Mouse (Mus musculus) MEL (cell line): Measurements from ENCODE around the gene Cd101. TPM values are rescaled to one million over a fixed set of nuclear protein-coding genes. Genes with fewer than 3 reads are reported as not detected.

Source experiments
- DNase-seq: peaks from one replicate; pipeline ENCODE4 v3.0.0; 2011; ENCODE audit warnings: low read depth, low spot score
- H3K27ac ChIP-seq: 2 replicates; pipeline ENCODE4 v1.5.1; 2012; ENCODE audit warnings: low read depth, mild to moderate bottlenecking, control low read depth, low read length, moderate library complexity; ENCODE audit not compliant: control insufficient read depth
- H3K27me3 ChIP-seq, 2 experiments: fragments of 150-350 bp in 1 of 2; sonication (generic) in 1 of 2; 2 replicates each; pipeline ENCODE4 v1.6.1; 2012; ENCODE audit warnings: low read length in 2 of 2, mild to moderate bottlenecking in 2 of 2, improper control_type of control experiment in 1 of 2, moderate library complexity in 1 of 2; ENCODE audit not compliant: insufficient read depth in 2 of 2, control insufficient read depth in 1 of 2
- H3K36me3 ChIP-seq, 2 experiments: 2 replicates each; pipeline ENCODE4 v1.6.1; 2012 to 2014; ENCODE audit warnings: low read length in 2 of 2, improper control_type of control experiment in 1 of 2, inconsistent platforms in 1 of 2, mild to moderate bottlenecking in 1 of 2; ENCODE audit not compliant: insufficient read depth in 2 of 2, control insufficient read depth in 1 of 2
- H3K4me1 ChIP-seq, 2 experiments: fragments of 150-350 bp in 1 of 2; sonication (generic) in 1 of 2; 2 replicates each; pipeline ENCODE4 v1.6.1; 2012; ENCODE audit warnings: low read length in 2 of 2, improper control_type of control experiment in 1 of 2, mild to moderate bottlenecking in 1 of 2; ENCODE audit not compliant: insufficient read depth in 2 of 2, control insufficient read depth in 1 of 2
- H3K4me3 ChIP-seq, 2 experiments: fragments of 150-350 bp in 1 of 2; sonication (generic) in 1 of 2; 2 replicates each; pipeline ENCODE4 v1.5.1; 2012; ENCODE audit warnings: low read depth in 2 of 2, low read length in 2 of 2, mild to moderate bottlenecking in 2 of 2, moderate library complexity in 2 of 2, control low read depth in 1 of 2, improper control_type of control experiment in 1 of 2; ENCODE audit not compliant: control insufficient read depth in 1 of 2, insufficient read depth in 1 of 2
- H3K79me2 ChIP-seq: 2 replicates; pipeline ENCODE4 v1.6.1; 2012; ENCODE audit warnings: mild to moderate bottlenecking, low read length, moderate library complexity; ENCODE audit not compliant: control insufficient read depth, poor library complexity, insufficient read depth
- H3K9ac ChIP-seq: 2 replicates; pipeline ENCODE4 v1.6.1; 2012; ENCODE audit warnings: low read depth, mild to moderate bottlenecking, control low read depth, low read length, moderate library complexity; ENCODE audit not compliant: control insufficient read depth, poor library complexity, severe bottlenecking
- H3K9me3 ChIP-seq: fragments of 150-350 bp; sonication (generic); replicated peaks from 2 replicates; pipeline ENCODE4 v1.6.1; 2012; ENCODE audit warnings: mild to moderate bottlenecking, low read length, improper control_type of control experiment, moderate library complexity; ENCODE audit not compliant: insufficient read depth
- BHLHE40 ChIP-seq: IDR thresholded peaks from 2 replicates; pipeline ENCODE4 v1.6.1; 2012; ENCODE audit warnings: low read depth, mild to moderate bottlenecking, inconsistent platforms, low read length, improper control_type of control experiment, borderline replicate concordance
- CHD1 ChIP-seq: IDR thresholded peaks from 2 replicates; pipeline ENCODE4 v1.6.1; 2012; ENCODE audit warnings: low read depth, mild to moderate bottlenecking, inconsistent platforms, low read length, improper control_type of control experiment
- CTCF ChIP-seq, 3 experiments: IDR thresholded peaks in 2 of 3; conservative IDR thresholded peaks in 1 of 3; 2 replicates each; pipeline ENCODE4 v1.5.1; 2011 to 2012; ENCODE audit warnings: low read length in 3 of 3, low read depth in 2 of 3, mild to moderate bottlenecking in 2 of 3, improper control_type of control experiment in 1 of 3, inconsistent platforms in 1 of 3, mixed read lengths in 1 of 3, moderate library complexity in 1 of 3; ENCODE audit not compliant: control insufficient read depth in 1 of 3, insufficient read depth in 1 of 3, poor library complexity in 1 of 3, severe bottlenecking in 1 of 3
- EP300 ChIP-seq, 2 experiments: IDR thresholded peaks; 2 replicates each; pipeline ENCODE4 v1.6.1; 2011; ENCODE audit warnings: improper control_type of control experiment in 2 of 2, low read length in 2 of 2, low read depth in 1 of 2, mild to moderate bottlenecking in 1 of 2
- ETS1 ChIP-seq: IDR thresholded peaks from 2 replicates; pipeline ENCODE4 v1.6.1; 2012; ENCODE audit warnings: low read depth, mild to moderate bottlenecking, inconsistent platforms, low read length, improper control_type of control experiment, moderate library complexity
- GATA1 ChIP-seq: IDR thresholded peaks from 2 replicates; pipeline ENCODE4 v1.6.1; 2011; ENCODE audit warnings: low read depth, low read length, improper control_type of control experiment
- MYB ChIP-seq: IDR thresholded peaks from 2 replicates; pipeline ENCODE4 v1.6.1; 2011; ENCODE audit warnings: mild to moderate bottlenecking, low read depth, low read length, improper control_type of control experiment
- NELFE ChIP-seq: IDR thresholded peaks from 2 replicates; pipeline ENCODE4 v1.6.1; 2011; ENCODE audit warnings: low read depth, low read length, improper control_type of control experiment
- NRF1 ChIP-seq: IDR thresholded peaks from 2 replicates; pipeline ENCODE4 v1.6.1; 2014; ENCODE audit warnings: low read depth, mild to moderate bottlenecking, inconsistent platforms, low read length, improper control_type of control experiment, moderate library complexity; ENCODE audit not compliant: poor library complexity, insufficient read depth, severe bottlenecking
- POLR2AphosphoS5 ChIP-seq: IDR thresholded peaks from 2 replicates; pipeline ENCODE4 v1.6.1; 2012; ENCODE audit warnings: low read depth, borderline replicate concordance, mild to moderate bottlenecking, inconsistent platforms, low read length, moderate library complexity, mixed read lengths
- RAD21 ChIP-seq: IDR thresholded peaks from 2 replicates; pipeline ENCODE4 v1.6.1; 2011; ENCODE audit warnings: mild to moderate bottlenecking, low read depth, low read length, improper control_type of control experiment
- SMC3 ChIP-seq: IDR thresholded peaks from 2 replicates; pipeline ENCODE4 v1.6.1; 2011; ENCODE audit warnings: low read depth, low read length, improper control_type of control experiment
- TAL1 ChIP-seq: IDR thresholded peaks from 2 replicates; pipeline ENCODE4 v1.6.1; 2012; ENCODE audit warnings: mild to moderate bottlenecking, inconsistent platforms, low read length, moderate library complexity, mixed read lengths
- TCF12 ChIP-seq: IDR thresholded peaks from 2 replicates; pipeline ENCODE4 v1.6.1; 2014; ENCODE audit warnings: low read depth, mild to moderate bottlenecking, inconsistent platforms, low read length, improper control_type of control experiment, moderate library complexity
- UBTF ChIP-seq: IDR thresholded peaks from 2 replicates; pipeline ENCODE4 v1.6.1; 2012; ENCODE audit warnings: low read depth, mild to moderate bottlenecking, inconsistent platforms, low read length, improper control_type of control experiment, moderate library complexity, borderline replicate concordance; ENCODE audit not compliant: insufficient read depth
- ZMIZ1 ChIP-seq: IDR thresholded peaks from 2 replicates; pipeline ENCODE4 v1.6.1; 2012; ENCODE audit warnings: low read depth, mild to moderate bottlenecking, inconsistent platforms, low read length, improper control_type of control experiment, moderate library complexity
- ZNF384 ChIP-seq: IDR thresholded peaks from 2 replicates; pipeline ENCODE4 v1.6.1; 2012; ENCODE audit warnings: low read depth, mild to moderate bottlenecking, inconsistent platforms, low read length, improper control_type of control experiment
- polyA plus RNA-seq, 2 experiments: library from polyadenylated mRNA; stranded (reverse) in 1 of 2; unstranded in 1 of 2; fragments of >175 nt in 1 of 2; fragments of >200 nt in 1 of 2; gene quantifications; 2 replicates each; pipeline versions ENCODE4 v1.2.1 to v1.2.4; 2012; ENCODE audit warnings: low replicate concordance in 2 of 2, low read depth in 1 of 2; ENCODE audit not compliant: insufficient read length in 2 of 2, insufficient read depth in 1 of 2, missing spikeins in 1 of 2
- total RNA-seq: library from RNA; depleted of rRNA; stranded (reverse); fragments of 300-350 nt; gene quantifications from 2 replicates; pipeline ENCODE4 v1.2.3, GENCODE M21; 2012

The Cd101 gene
- total and polyA plus RNA-seq, 3 experiments, result not detected

GRCm38 (mm10) chr3:100969176-100969917 lies 60.0 kb downstream of the Cd101 start, which contains the start of gene Ttf2 (continued):
- TF ChIP-seq BHLHE40, result no peak
- no peak for TF ChIP-seq ZNF384
- no peak for TF ChIP-seq ETS1
- TF ChIP-seq ZMIZ1, result peak; percentile 44; the same call in 1 of the 2 replicates
- no peak for TF ChIP-seq TCF12
- TF ChIP-seq POLR2AphosphoS5, result no peak
- no peak for TF ChIP-seq UBTF
- no peak for TF ChIP-seq CHD1
- TF ChIP-seq NRF1, result peak; percentile 47; the same call in 1 of the 2 replicates
- TF ChIP-seq NELFE, result peak; percentile 91
- no peak for TF ChIP-seq EP300 (IDR thresholded peaks at IDR 0.05; ENCODE audit: low read depth in 1 of 2, low read length in 2 of 2)

- Histone ChIP-seq H3K9ac (no peak overlapping the region), H3K4me1 (peaks cover 0 to 4% of the 10 kb centered on the region in 2 experiments; a peak in 2 of 4 replicates), H3K27me3 (no peaks in the 10 kb centered on the region), H3K79me2 (peaks cover 6% of the 10 kb centered on the region; the same call in 1 of the 2 replicates), H3K4me3 (no peak overlapping the region), H3K36me3 (peaks cover 3 to 9% of the 10 kb centered on the region in 2 experiments; a peak in 3 of 4 replicates), H3K27ac (no peak overlapping the region), H3K9me3 (no peaks in the 10 kb centered on the region)
- peak; percentile 46 for DNase-seq
- TF ChIP-seq MYB (no peak), SMC3 (peak; percentile 26; the same call in 1 of the 2 replicates), TAL1 (no peak), GATA1 (no peak), RAD21 (no peak; the same call in 1 of the 2 replicates), CTCF (IDR thresholded peaks at IDR 0.05 in 2 of 3, conservative IDR thresholded peaks at IDR 0.05 in 1 of 3; ENCODE audit: control insufficient read depth in 1 of 3, insufficient read depth in 1 of 3, low read depth in 2 of 3, low read length in 3 of 3, poor library complexity in 1 of 3, severe bottlenecking in 1 of 3) (peak; percentile 29 to 47 (median 44); a peak in 5 of 6 replicates)
- TF ChIP-seq, all 39 proteins: peak for 2
Observed at GRCm38 (mm10) chr3:100963849-100964542, 65.4 kb downstream of the Cd101 start.
